Mouse (Mus musculus) limb, embryonic 12.5 days (tissue): ENCODE results near the gene Pip4k2a. TPM values are rescaled to one million over a fixed set of nuclear protein-coding genes. Genes with fewer than 3 reads are reported as not detected.

Source experiments
- ATAC-seq: fragments of 200-750 bp; cut with Nextera tagmentation; 2 replicates; pipeline ENCODE4 v1.8.0; 2017; ENCODE audit warnings: low read depth, moderate TSS enrichment; ENCODE audit not compliant: insufficient number of reproducible peaks, insufficient read depth, low FRiP score, low TSS enrichment
- H3K27ac ChIP-seq: fragments of 300-500 bp; sonication (generic); 2 replicates; pipeline ENCODE4 v1.5.1; 2016; ENCODE audit warnings: mild to moderate bottlenecking, moderate library complexity
- H3K27me3 ChIP-seq: fragments of 300-500 bp; sonication (generic); 2 replicates; pipeline ENCODE4 v1.6.1; 2016; ENCODE audit warnings: mild to moderate bottlenecking, moderate library complexity
- H3K36me3 ChIP-seq: fragments of 300-500 bp; sonication (generic); 2 replicates; pipeline ENCODE4 v1.6.1; 2016; ENCODE audit warnings: mild to moderate bottlenecking, moderate library complexity
- H3K4me1 ChIP-seq: fragments of 300-500 bp; sonication (generic); replicated peaks from 2 replicates; pipeline ENCODE4 v1.6.1; 2016
- H3K4me2 ChIP-seq: fragments of 300-500 bp; sonication (generic); 2 replicates; pipeline ENCODE4 v1.6.1; 2016; ENCODE audit warnings: mild to moderate bottlenecking, moderate library complexity
- H3K4me3 ChIP-seq: fragments of 300-500 bp; sonication (generic); replicated peaks from 2 replicates; pipeline ENCODE4 v1.5.1; 2016; ENCODE audit warnings: mild to moderate bottlenecking
- H3K9ac ChIP-seq: fragments of 300-500 bp; sonication (generic); replicated peaks from 2 replicates; pipeline ENCODE4 v1.6.1; 2016; ENCODE audit warnings: mild to moderate bottlenecking, moderate library complexity
- H3K9me3 ChIP-seq: fragments of 300-500 bp; sonication (generic); 2 replicates; pipeline ENCODE4 v1.6.1; 2016; ENCODE audit warnings: mild to moderate bottlenecking, moderate library complexity
- WGBS: fragments of 180-500 bp; shearing (Covaris S2); methylation state at CpG from one replicate; pipeline ENCODE4 v1.1.7; 2016; 5-methylcytosine and 5-hydroxymethylcytosine counted together
- polyA plus RNA-seq: library from polyadenylated mRNA; unstranded; fragments of >200 nt; fragmentation: Nextera tagmentation; extraction: Ambion mirVana; gene quantifications from 2 replicates; pipeline ENCODE4 v1.2.1, GENCODE M21; 2016

Pip4k2a gene
- polyA plus RNA-seq, 1 experiment from 2014 or later, result 9.9 TPM

DNA sequence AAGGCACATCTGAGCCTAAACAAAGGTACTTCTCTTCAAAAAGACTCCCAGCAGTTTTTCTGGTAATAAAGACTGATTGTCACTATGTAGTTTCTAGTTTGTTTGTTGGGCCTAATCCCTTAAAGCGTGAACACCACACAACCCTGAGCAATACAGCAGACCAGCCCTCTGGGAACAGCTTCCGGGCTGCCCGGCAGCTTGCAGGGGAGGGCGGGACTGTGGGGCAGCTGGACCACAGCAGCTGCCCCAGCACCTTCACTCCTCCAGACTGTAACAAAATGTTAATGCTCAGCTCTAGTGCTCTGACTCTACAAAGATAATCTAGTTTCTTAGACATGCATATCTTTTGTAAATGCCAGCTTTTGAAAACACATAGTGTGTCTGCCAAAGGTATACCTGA is 42.9 kb downstream of the Pip4k2a start:
- WGBS, result 20% methylated on average over 4 of the region's 4 CpGs
- Histone ChIP-seq H3K4me2 (no peak overlapping the region), H3K4me3 (no peak overlapping the region), H3K27me3 (peaks cover 27% of the 10 kb centered on the region), H3K9ac (no peak overlapping the region), H3K27ac (no peak overlapping the region), H3K9me3 (no peaks in the 10 kb centered on the region), H3K4me1 (peaks cover 48% of the 10 kb centered on the region), H3K36me3 (no peaks in the 10 kb centered on the region)
- ATAC-seq, result no peak

DNA sequence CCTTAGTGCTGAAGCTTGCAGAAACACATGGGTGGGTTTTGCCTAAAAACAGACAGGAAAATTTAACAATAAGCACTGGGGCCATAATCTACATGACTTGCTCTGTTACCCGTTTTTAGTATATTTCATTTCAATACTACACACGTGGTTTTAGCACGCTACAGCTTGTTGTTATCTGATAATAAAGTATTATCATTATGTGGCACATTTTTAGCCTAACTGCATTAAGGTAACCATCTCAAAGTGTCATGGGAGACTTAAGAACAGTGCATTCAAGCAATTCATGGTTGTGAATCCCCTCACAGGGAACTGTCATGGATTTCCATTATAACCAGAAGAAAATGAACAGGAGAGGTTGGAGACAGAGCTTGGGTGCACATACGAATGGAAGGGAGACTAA is 43.5 kb downstream of the Pip4k2a start:
- H3K4me1 ChIP-seq, result peaks cover 47% of the 10 kb centered on the region
- no peak for ATAC-seq
- H3K27me3 ChIP-seq, result peaks cover 29% of the 10 kb centered on the region
- no peak overlapping the region for H3K4me3 ChIP-seq
- H3K9me3 ChIP-seq, result no peaks in the 10 kb centered on the region
- 64% methylated on average over 4 of the region's 4 CpGs for WGBS
- H3K36me3 ChIP-seq, result no peaks in the 10 kb centered on the region
- H3K27ac ChIP-seq, result no peak overlapping the region
- no peak overlapping the region for H3K9ac ChIP-seq
- no peak overlapping the region for H3K4me2 ChIP-seq

DNA sequence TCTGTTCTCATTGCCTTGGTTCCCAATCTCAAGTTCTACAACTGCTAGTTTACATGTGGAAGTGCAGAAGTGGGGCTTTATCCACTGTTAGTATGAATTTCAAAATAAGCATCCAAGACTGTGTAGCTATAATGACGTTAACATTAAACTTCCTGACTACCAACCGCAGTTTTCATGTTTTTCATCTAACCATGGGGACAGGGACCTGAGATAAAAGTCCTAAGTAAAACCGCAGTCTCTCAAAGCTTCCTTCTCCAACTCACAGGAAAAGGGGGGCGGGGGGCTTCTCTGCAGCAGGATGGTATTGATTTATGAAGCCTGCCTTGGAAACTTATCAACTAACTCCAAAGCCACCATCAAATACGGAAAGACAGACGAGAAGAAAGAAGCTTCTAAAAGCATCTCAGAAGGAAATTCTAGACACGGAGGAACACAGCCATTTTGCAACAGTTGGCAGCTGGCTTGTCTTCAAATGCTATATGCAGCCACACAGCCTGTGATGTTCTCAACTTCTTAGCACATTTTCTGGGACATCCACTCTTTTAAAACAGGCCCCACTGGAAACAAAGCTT is 45.7 kb downstream of the Pip4k2a start:
- Histone ChIP-seq H3K4me2 (no peak overlapping the region), H3K4me3 (no peak overlapping the region), H3K36me3 (no peaks in the 10 kb centered on the region), H3K27ac (no peak overlapping the region), H3K27me3 (peaks cover 29% of the 10 kb centered on the region), H3K9ac (no peak overlapping the region), H3K9me3 (no peaks in the 10 kb centered on the region), H3K4me1 (peaks cover 57% of the 10 kb centered on the region)
- WGBS, result 41% methylated on average over 7 of the region's 7 CpGs
- no peak for ATAC-seq

DNA sequence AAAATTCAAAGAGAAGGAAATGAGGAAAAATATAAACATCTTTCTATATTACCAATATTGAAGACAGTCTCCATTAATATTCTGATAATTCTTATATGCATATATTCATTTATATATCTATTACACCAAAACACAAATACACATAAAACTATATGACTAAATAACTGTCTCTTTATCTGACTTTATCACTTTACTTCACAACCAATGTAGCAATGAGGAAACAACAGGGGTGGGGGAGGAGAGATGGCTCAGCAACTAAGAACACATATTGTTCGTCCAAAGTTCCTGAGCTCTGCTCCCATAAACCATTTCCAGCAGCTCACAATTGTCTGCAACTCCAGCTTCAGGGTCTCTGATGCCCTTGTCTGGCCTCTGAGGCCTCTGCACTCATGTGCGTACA is 47.2 kb downstream of the Pip4k2a start:
- no peak overlapping the region for H3K4me3 ChIP-seq
- ATAC-seq, result no peak
- H3K27ac ChIP-seq, result no peak overlapping the region
- peaks cover 35% of the 10 kb centered on the region for H3K27me3 ChIP-seq
- H3K4me1 ChIP-seq, result peaks cover 55% of the 10 kb centered on the region
- H3K36me3 ChIP-seq, result no peaks in the 10 kb centered on the region
- no peak overlapping the region for H3K4me2 ChIP-seq
- no peak overlapping the region for H3K9ac ChIP-seq
- 61% methylated on average over 2 of the region's 2 CpGs for WGBS
- no peaks in the 10 kb centered on the region for H3K9me3 ChIP-seq

DNA sequence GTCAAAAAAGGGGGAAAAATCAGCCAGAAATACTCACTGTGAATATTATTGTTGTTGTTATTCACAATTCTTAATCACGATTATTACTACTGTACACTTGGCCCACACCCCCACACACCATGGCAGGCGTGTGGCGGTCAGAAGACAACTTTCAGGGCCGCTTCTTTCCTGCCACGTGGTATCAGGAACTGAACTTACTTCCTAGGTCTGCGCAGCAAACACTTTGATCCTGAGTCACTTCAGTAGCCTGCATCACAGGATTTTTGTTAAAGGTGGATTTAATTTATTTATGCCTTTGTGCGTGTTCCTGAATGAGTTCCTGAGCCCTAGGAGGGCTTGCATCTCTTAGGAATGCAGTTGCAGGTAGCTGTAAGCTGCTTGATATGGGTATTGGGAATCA is 49.2 kb downstream of the Pip4k2a start:
- Histone ChIP-seq H3K4me2 (no peak overlapping the region), H3K27me3 (peaks cover 38% of the 10 kb centered on the region), H3K9me3 (no peaks in the 10 kb centered on the region), H3K4me1 (peaks cover 36% of the 10 kb centered on the region), H3K9ac (no peak overlapping the region), H3K36me3 (no peaks in the 10 kb centered on the region), H3K27ac (no peak overlapping the region), H3K4me3 (no peak overlapping the region)
- WGBS, result 51% methylated on average over 7 of the region's 7 CpGs
- ATAC-seq, result no peak

DNA sequence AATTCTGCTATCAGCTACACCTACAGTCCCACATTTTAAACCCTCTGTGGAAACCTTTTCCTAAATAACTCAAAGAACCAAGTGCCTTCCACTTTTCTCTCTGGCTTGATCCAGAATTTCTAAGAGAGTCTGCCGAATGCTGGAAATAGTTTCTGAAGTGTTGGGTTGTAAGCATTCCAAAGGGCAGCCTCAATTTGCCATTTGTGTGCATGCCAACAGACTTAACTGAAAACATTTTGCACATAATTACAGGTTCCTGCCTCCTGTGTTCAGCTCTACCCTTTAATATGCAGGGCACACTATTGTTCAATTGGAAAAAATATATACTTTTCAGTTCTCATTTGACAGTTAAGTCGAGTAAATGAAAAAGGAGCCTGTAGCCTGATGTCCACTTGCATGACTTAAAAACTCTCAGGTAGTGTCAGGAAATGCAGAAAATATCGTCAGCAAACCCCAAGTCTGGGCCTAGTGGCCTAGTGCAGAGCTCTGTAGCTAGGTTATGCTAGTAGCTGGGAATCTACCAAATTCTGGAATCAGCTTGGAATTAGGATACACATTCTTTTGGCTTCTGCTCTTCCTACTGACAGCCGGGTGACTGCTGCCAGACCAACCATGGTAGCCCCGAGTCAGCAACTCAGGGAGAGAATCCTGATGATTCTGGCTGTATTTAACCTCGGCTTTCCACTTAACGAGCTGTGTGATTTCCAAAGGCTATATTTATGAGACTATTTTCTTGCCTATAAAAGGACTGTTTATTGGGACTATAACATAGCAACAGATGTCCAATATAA is 50.1 kb downstream of the Pip4k2a start:
- H3K4me1 ChIP-seq, result peaks cover 28% of the 10 kb centered on the region
- no peaks in the 10 kb centered on the region for H3K9me3 ChIP-seq
- 24% methylated on average over 7 of the region's 7 CpGs for whole genome bisulfite sequencing
- no peak for ATAC-seq
- no peak overlapping the region for H3K4me3 ChIP-seq
- peaks cover 45% of the 10 kb centered on the region for H3K27me3 ChIP-seq
- no peak overlapping the region for H3K27ac ChIP-seq
- no peak overlapping the region for H3K4me2 ChIP-seq
- H3K9ac ChIP-seq, result no peak overlapping the region
- H3K36me3 ChIP-seq, result no peaks in the 10 kb centered on the region

DNA sequence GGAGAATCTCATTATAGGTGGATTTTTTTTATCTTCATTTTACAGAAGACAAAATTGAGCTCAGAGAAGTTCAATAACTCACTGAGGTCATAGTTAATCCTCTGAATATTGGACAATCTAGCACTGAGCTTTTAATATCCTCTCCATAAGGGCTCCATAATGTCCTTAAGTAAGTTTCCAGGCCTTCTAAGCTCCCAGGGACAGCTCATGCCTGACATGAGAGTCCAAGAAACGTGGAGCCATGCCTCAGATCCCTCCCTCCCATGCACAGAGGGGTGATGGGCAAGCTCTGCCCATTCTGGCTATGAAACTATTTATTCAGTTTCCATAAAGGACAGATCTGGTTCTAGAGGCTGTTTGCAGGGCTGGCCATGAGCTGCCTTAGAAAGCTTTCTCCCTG is 52.5 kb downstream of the Pip4k2a start:
- H3K27ac ChIP-seq, result no peak overlapping the region
- peaks cover 54% of the 10 kb centered on the region for H3K27me3 ChIP-seq
- no peak; the same call in 1 of the 2 replicates for ATAC-seq
- H3K36me3 ChIP-seq, result no peaks in the 10 kb centered on the region
- H3K9ac ChIP-seq, result no peak overlapping the region
- H3K4me2 ChIP-seq, result no peak overlapping the region
- H3K4me3 ChIP-seq, result no peak overlapping the region
- H3K4me1 ChIP-seq, result peaks cover 31% of the 10 kb centered on the region
- H3K9me3 ChIP-seq, result no peaks in the 10 kb centered on the region
- 43% methylated on average over 1 of the region's 1 CpGs for WGBS

DNA sequence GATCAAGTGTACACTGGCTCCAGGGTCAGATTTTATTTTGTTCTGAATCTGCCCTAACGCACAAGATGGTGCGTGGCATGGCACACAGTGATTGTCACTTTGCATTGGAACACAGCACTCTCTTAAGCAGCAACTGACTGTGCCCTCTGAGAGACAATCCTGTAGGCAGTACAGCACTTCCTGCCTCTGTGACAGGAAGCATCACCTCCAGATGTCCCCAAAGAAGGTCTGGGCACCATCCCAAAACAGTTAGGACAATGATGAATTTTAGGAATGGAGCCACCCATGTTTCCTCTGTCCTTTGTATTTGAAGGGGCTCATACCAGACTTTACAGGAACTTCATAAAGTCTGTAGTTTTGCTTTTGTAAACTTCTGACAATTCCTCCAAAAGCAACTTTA is 54.0 kb downstream of the Pip4k2a start:
- peaks cover 46% of the 10 kb centered on the region for H3K27me3 ChIP-seq
- WGBS, result 75% methylated on average over 2 of the region's 2 CpGs
- no peaks in the 10 kb centered on the region for H3K9me3 ChIP-seq
- no peak overlapping the region for H3K9ac ChIP-seq
- no peak for ATAC-seq
- H3K4me2 ChIP-seq, result no peak overlapping the region
- H3K27ac ChIP-seq, result no peak overlapping the region
- H3K4me3 ChIP-seq, result no peak overlapping the region
- H3K4me1 ChIP-seq, result peaks cover 46% of the 10 kb centered on the region
- no peaks in the 10 kb centered on the region for H3K36me3 ChIP-seq

DNA sequence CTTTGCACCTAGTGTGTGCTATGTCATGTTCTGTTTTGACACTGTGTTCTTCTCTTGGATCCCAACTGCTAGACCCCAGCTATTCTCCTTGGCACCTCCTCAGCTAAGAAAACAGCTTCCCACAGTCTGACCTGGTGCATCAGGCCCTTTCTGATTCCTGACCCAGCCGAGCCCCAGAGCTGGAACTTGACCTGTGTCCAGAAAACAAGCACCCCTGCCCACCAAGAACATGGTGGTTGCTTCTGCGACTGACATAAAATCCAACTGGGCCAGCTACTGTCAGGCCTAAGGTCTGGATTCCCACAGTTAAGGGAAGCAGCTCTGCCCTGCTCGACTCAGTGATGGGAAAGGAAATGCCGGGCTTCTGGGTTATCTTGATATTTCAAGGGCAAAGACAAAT is 54.6 kb downstream of the Pip4k2a start:
- no peak overlapping the region for H3K27ac ChIP-seq
- no peak overlapping the region for H3K4me3 ChIP-seq
- no peak for ATAC-seq
- peaks cover 46% of the 10 kb centered on the region for H3K27me3 ChIP-seq
- H3K9ac ChIP-seq, result no peak overlapping the region
- H3K4me1 ChIP-seq, result peaks cover 48% of the 10 kb centered on the region
- H3K9me3 ChIP-seq, result no peaks in the 10 kb centered on the region
- no peak overlapping the region for H3K4me2 ChIP-seq
- 75% methylated on average over 4 of the region's 4 CpGs for WGBS
- no peaks in the 10 kb centered on the region for H3K36me3 ChIP-seq

DNA sequence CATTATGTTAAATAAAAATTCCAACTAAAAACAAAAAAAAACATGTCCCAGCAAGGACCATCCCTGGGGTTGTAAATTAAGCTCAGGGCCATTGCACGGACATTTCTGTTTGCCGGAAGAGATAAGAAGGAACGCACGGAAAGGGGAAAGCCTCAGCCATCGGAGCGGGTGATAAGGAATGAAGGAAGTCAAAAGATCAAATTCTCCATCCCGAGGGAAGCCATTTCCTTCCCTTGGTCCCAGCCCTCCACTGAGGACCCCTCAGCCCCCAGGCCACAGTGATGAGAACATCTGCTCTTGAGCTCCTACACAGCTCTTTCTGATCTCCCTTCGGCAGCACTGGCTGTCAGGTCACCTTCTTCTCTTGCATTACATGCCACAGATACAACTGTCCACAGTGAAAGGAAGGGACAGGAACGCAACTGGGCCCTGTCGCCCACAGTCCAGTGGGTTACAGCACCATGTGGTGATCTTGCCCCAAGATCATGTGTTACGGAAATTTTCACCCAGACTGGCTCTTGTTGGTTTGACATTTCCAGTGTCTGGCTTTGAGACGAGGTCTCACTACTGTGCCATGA is 57.1 kb downstream of the Pip4k2a start:
- no peak overlapping the region for H3K4me2 ChIP-seq
- 56% methylated on average over 12 of the region's 12 CpGs for WGBS
- ATAC-seq, result no peak
- no peak overlapping the region for H3K4me3 ChIP-seq
- no peaks in the 10 kb centered on the region for H3K9me3 ChIP-seq
- peaks cover 42% of the 10 kb centered on the region for H3K4me1 ChIP-seq
- no peak overlapping the region for H3K9ac ChIP-seq
- peaks cover 48% of the 10 kb centered on the region for H3K27me3 ChIP-seq
- H3K36me3 ChIP-seq, result no peaks in the 10 kb centered on the region
- H3K27ac ChIP-seq, result no peak overlapping the region

DNA sequence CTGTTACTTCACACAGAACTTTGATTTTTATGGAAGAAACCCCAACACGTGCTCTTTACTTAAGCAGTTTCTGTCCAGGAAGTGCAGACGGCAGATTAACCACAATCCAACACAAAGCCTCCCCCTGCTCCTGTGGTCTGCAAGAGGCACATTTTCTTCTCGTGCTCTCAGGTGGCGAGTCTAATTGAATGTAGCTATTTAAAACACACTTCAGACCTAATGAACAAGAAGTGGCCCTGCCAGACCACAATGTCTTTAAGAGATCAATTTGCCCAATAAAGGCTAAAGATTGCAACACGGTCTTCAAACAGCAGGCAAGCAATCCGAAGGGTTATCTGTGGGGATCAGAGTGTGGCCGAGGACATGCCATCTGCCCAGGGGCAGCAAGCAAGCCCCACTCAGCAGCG is 59.0 kb downstream of the Pip4k2a start:
- Histone ChIP-seq H3K27me3 (peaks cover 51% of the 10 kb centered on the region), H3K4me2 (no peak overlapping the region), H3K4me3 (no peak overlapping the region), H3K27ac (no peak overlapping the region), H3K36me3 (no peaks in the 10 kb centered on the region), H3K9me3 (no peaks in the 10 kb centered on the region), H3K9ac (no peak overlapping the region), H3K4me1 (peaks cover 48% of the 10 kb centered on the region)
- ATAC-seq, result no peak
- 14% methylated on average over 8 of the region's 8 CpGs for WGBS
